Mouse (Mus musculus): ENCODE measurements at regions not wholly inside any gene's neighbourhood (a gene's known extent, or its start where the extent isn't known, plus 50 kb on each side); places are given as distances from the start of the nearest gene placed in this dataset.
"Not testable (repeated sequence)": the region's sequence is repeated elsewhere in the genome, so short reads cannot be mapped to it uniquely, and the experiment has no call there.

GRCm38 (mm10) chr8:96047686-96048085, 159.3 kb upstream of the Got2 start:
- 34% methylated on average over 3 of the region's 3 CpGs for WGBS
- ATAC-seq (ENCODE audit: low FRiP score), result no peak
- no peak overlapping the region for H3K4me3 ChIP-seq (replicated peaks)

DNA sequence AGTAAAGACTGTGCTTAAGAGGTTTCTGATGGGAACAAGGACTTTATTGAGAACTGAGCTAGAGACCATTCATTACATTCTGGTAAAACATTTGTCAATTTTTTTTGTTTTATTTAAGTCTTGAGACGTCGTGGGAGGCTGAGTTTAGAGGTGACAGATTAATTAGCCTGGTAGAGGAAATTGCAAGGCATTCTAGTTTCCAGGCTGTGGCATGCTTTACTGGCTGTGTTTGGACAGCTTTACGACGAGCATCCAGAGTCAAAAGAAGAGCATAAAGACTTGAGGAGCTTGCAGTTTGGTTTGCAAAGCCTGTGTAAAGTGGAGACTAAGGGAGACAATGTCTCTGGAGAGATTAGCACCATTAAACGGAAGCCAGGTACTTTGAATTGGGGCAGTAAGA, 154.0 kb upstream of the Got2 start:
- ATAC-seq (ENCODE audit: low FRiP score), result no peak
- Histone ChIP-seq H3K27ac (replicated peaks) (no peak overlapping the region), H3K27me3 (replicated peaks) (no peaks in the 10 kb centered on the region), H3K4me3 (replicated peaks) (no peak overlapping the region), H3K4me2 (no peak overlapping the region), H3K4me1 (no peaks in the 10 kb centered on the region), H3K9ac (replicated peaks) (no peak overlapping the region), H3K9me3 (replicated peaks) (no peaks in the 10 kb centered on the region), H3K36me3 (no peaks in the 10 kb centered on the region)
- WGBS, result 11% methylated on average over 5 of the region's 5 CpGs

More at GRCm38 (mm10) chr8:96047686-96048085, 159.3 kb upstream of the Got2 start:
- Histone ChIP-seq H3K9me3 (replicated peaks) (no peaks in the 10 kb centered on the region), H3K4me2 (no peak overlapping the region), H3K27me3 (replicated peaks) (no peaks in the 10 kb centered on the region), H3K36me3 (no peaks in the 10 kb centered on the region), H3K27ac (replicated peaks) (no peak overlapping the region), H3K9ac (replicated peaks) (no peak overlapping the region), H3K4me1 (no peaks in the 10 kb centered on the region)

DNA sequence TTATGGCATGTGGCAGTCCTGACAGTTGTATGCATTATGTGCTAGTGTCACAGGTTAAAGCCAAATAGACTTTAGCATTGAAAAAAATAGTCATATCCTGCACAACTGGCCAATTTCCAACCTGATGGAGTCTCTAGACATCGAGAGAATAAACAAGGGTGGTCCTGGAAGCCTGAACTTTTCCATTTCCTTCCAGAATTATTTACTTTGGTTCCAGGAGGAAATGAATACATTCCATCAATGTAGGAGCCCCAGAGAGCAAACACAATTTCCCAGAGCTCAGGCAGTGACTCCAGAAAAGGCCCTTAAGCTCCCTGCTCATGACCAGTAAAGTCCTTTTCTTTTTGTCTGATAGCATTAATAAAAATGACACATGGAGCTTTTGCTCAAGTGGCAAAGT, 151.9 kb upstream of the Got2 start:
- WGBS, result 61% methylated on average over 1 of the region's 1 CpGs
- Histone ChIP-seq H3K4me3 (replicated peaks) (no peak overlapping the region), H3K36me3 (no peaks in the 10 kb centered on the region), H3K4me1 (no peaks in the 10 kb centered on the region), H3K4me2 (no peak overlapping the region), H3K9me3 (replicated peaks) (no peaks in the 10 kb centered on the region), H3K27me3 (replicated peaks) (no peaks in the 10 kb centered on the region), H3K27ac (replicated peaks) (no peak overlapping the region), H3K9ac (replicated peaks) (no peak overlapping the region)
- no peak for ATAC-seq (ENCODE audit: low FRiP score)

DNA sequence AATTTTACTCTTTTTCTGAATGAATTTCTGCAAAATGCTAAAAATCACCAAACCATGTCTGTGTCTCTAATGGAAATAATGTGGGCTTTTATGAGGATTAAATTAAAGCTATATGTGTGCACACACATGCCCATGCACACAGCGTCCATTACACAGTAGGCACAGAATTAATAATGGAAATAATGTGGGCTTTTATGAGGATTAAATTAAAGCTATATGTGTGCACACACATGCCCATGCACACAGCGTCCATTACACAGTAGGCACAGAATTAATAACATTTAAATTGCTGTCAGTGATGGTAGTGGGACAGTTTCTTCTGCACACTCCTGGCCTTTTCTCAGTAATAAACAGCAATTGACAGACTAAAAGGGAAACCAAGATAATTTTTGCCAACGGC, 130.4 kb upstream of the Got2 start:
- not testable (repeated sequence) for H3K9ac ChIP-seq (replicated peaks); H3K27me3 ChIP-seq (replicated peaks); ATAC-seq (ENCODE audit: low FRiP score); H3K36me3 ChIP-seq; H3K4me2 ChIP-seq; H3K4me3 ChIP-seq (replicated peaks); H3K4me1 ChIP-seq; H3K27ac ChIP-seq (replicated peaks); H3K9me3 ChIP-seq (replicated peaks)
- 50% methylated on average over 3 of the region's 3 CpGs for WGBS

DNA sequence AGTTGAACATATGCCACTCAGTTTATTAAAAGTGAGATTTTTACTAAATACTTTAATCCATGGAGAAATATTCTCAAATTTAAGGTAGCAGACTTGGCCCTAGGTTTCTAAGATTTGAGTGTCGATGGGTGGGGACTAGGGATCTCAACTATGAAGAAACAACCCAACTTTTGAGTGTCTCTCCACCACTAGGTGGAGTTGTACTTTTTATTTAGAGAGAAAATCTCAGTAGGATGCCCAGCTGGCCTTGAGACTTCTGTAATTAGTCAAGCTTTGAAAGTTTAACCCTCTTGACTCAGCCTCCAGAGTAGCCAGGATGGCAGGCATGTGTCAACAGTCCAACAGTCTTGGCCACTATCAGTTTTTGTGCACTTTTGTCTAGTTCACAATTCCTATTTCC, 123.7 kb upstream of the Got2 start:
- ATAC-seq (ENCODE audit: low FRiP score), result no peak
- H3K9ac ChIP-seq (replicated peaks), result no peak overlapping the region
- no peaks in the 10 kb centered on the region for H3K4me1 ChIP-seq
- no peaks in the 10 kb centered on the region for H3K9me3 ChIP-seq (replicated peaks)
- no peak overlapping the region for H3K27ac ChIP-seq (replicated peaks)
- no peaks in the 10 kb centered on the region for H3K27me3 ChIP-seq (replicated peaks)
- no peaks in the 10 kb centered on the region for H3K36me3 ChIP-seq
- H3K4me3 ChIP-seq (replicated peaks), result no peak overlapping the region
- WGBS, result 86% methylated on average over 1 of the region's 1 CpGs
- no peak overlapping the region for H3K4me2 ChIP-seq

GRCm38 (mm10) chr8:95991826-95992463, 103.6 kb upstream of the Got2 start:
- H3K27ac ChIP-seq (replicated peaks), result no peak overlapping the region
- H3K4me1 ChIP-seq, result peaks cover 3% of the 10 kb centered on the region; the same call in 1 of the 2 replicates
- H3K27me3 ChIP-seq (replicated peaks), result no peaks in the 10 kb centered on the region
- H3K36me3 ChIP-seq, result no peaks in the 10 kb centered on the region
- H3K4me2 ChIP-seq, result no peak overlapping the region
- H3K4me3 ChIP-seq (replicated peaks), result no peak overlapping the region
- no peak for ATAC-seq (ENCODE audit: low FRiP score)
- 54% methylated on average over 8 of the region's 8 CpGs for WGBS
- H3K9ac ChIP-seq (replicated peaks), result no peak overlapping the region
- no peaks in the 10 kb centered on the region for H3K9me3 ChIP-seq (replicated peaks)

DNA sequence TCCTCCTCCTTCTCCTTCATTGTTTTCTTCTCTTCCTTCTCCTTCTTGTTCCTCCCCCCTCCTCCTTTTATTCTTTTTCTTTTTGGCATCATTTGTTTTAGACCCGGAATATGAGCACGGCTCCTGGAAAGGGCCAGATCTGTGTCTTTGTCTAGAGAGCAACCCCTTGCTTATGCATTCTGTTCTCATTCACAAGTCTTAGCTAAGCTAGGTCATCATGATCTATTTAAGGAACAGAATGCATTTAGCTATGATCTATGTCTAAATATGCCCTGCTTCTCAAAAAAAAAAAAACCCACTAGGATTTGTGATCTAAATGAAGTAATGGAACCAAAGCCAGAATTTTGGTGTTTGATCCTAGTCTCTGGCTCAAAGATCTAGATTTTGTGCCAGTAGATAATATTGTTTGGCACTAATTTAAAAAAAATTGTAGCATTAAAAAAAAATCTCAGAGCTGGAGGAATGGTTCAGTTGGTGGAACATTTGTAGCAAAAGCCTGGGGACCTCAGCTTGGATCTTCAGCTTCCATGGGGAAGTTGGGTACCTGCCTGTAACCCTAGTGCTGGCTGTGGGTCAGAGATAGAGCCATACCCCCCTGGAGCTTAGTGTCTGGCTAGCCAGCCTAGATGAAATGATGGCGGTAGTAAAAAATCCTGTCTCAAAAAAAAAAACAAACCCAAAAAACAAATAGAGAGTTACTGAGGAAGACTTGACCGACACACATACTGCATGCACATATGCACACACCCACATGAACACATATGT, 100.5 kb upstream of the Got2 start:
- Histone ChIP-seq H3K36me3 (no peaks in the 10 kb centered on the region), H3K27me3 (replicated peaks) (no peaks in the 10 kb centered on the region), H3K4me1 (peaks cover 6% of the 10 kb centered on the region; the same call in 1 of the 2 replicates), H3K27ac (replicated peaks) (no peak overlapping the region), H3K4me3 (replicated peaks) (no peak overlapping the region), H3K9me3 (replicated peaks) (no peaks in the 10 kb centered on the region), H3K9ac (replicated peaks) (no peak overlapping the region), H3K4me2 (no peak overlapping the region)
- 84% methylated on average over 4 of the region's 4 CpGs for WGBS
- no peak for ATAC-seq (ENCODE audit: low FRiP score)

GRCm38 (mm10) chr8:95987011-95987440, 98.7 kb upstream of the Got2 start:
- Histone ChIP-seq H3K27ac (replicated peaks) (no peak overlapping the region), H3K4me2 (peak overlapping the region; percentile 54), H3K36me3 (no peaks in the 10 kb centered on the region), H3K27me3 (replicated peaks) (no peaks in the 10 kb centered on the region), H3K4me3 (replicated peaks) (peak overlapping the region; percentile 23), H3K4me1 (peaks cover 6% of the 10 kb centered on the region; the same call in 1 of the 2 replicates), H3K9ac (replicated peaks) (no peak overlapping the region), H3K9me3 (replicated peaks) (no peaks in the 10 kb centered on the region)
- WGBS, result 16% methylated on average over 10 of the region's 10 CpGs
- ATAC-seq (ENCODE audit: low FRiP score), result no peak

DNA sequence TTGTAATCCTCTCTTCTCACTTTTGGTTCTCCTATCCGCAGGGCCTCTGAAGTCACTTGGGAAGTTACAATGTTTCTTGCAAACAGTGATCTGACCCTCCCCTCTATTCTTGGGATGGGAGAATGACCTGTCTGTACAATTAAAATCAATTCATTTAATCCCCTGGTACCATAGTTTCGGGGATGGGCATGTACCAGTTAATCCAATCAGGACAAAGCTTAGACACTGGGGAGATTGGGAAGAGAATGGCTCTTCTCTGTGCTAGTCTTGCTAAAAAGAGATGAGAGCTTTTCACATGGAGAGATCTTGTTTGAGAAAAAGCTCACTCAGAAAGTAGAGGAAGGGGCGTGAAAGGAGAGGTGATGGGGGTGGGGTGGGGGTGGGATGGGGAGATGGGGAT, 98.1 kb upstream of the Got2 start:
- Histone ChIP-seq H3K4me3 (replicated peaks) (no peak overlapping the region), H3K36me3 (no peaks in the 10 kb centered on the region), H3K4me1 (peaks cover 6% of the 10 kb centered on the region; the same call in 1 of the 2 replicates), H3K9me3 (replicated peaks) (no peaks in the 10 kb centered on the region), H3K27ac (replicated peaks) (no peak overlapping the region), H3K9ac (replicated peaks) (no peak overlapping the region), H3K4me2 (peak overlapping the region; percentile 54; the same call in 1 of the 2 replicates), H3K27me3 (replicated peaks) (no peaks in the 10 kb centered on the region)
- no peak for ATAC-seq (ENCODE audit: low FRiP score)
- 69% methylated on average over 3 of the region's 3 CpGs for WGBS

GRCm38 (mm10) chr8:95983690-95984089, 95.3 kb upstream of the Got2 start:
- ATAC-seq (ENCODE audit: low FRiP score), result no peak
- WGBS, result 69% methylated on average over 2 of the region's 2 CpGs

DNA sequence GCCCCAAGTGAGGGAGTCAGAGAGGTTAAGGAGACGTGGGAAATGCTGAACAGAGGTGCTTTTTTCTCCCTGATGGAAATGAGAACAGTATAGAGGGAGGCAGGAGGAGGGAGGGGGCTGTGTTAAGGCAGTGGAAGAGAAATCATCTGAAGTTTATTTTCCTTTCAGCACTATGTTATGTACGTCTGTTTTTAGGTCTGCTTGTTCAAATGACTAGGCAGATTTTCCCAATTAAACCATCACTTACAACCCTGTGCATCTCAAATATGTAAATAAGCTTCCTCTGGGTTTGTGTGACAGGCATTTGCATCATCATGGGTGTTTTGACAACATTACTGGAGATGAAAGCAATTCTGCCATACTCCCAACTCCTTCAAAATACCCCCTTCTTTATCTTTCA, 92.1 kb upstream of the Got2 start:
- H3K27me3 ChIP-seq (replicated peaks), result no peaks in the 10 kb centered on the region
- H3K9me3 ChIP-seq (replicated peaks), result no peaks in the 10 kb centered on the region
- no peak overlapping the region for H3K4me3 ChIP-seq (replicated peaks)
- 26% methylated on average over 2 of the region's 2 CpGs for WGBS
- H3K4me1 ChIP-seq, result no peaks in the 10 kb centered on the region
- H3K4me2 ChIP-seq, result no peak overlapping the region
- ATAC-seq (ENCODE audit: low FRiP score), result no peak
- H3K27ac ChIP-seq (replicated peaks), result no peak overlapping the region
- H3K36me3 ChIP-seq, result no peaks in the 10 kb centered on the region
- H3K9ac ChIP-seq (replicated peaks), result no peak overlapping the region

More at GRCm38 (mm10) chr8:95983690-95984089, 95.3 kb upstream of the Got2 start:
- Histone ChIP-seq H3K9me3 (replicated peaks) (no peaks in the 10 kb centered on the region), H3K4me3 (replicated peaks) (no peak overlapping the region), H3K36me3 (no peaks in the 10 kb centered on the region), H3K9ac (replicated peaks) (no peak overlapping the region), H3K4me2 (no peak overlapping the region), H3K4me1 (peaks cover 6% of the 10 kb centered on the region; the same call in 1 of the 2 replicates), H3K27ac (replicated peaks) (no peak overlapping the region), H3K27me3 (replicated peaks) (no peaks in the 10 kb centered on the region)

- no peak overlapping the region for H3K4me2 ChIP-seq
- ATAC-seq (ENCODE audit: low FRiP score), result no peak
- 64% methylated on average over 6 of the region's 6 CpGs for WGBS
- no peak overlapping the region for H3K4me3 ChIP-seq (replicated peaks)
- no peaks in the 10 kb centered on the region for H3K36me3 ChIP-seq
- no peaks in the 10 kb centered on the region for H3K4me1 ChIP-seq
- H3K9ac ChIP-seq (replicated peaks), result no peak overlapping the region
- no peak overlapping the region for H3K27ac ChIP-seq (replicated peaks)
- no peaks in the 10 kb centered on the region for H3K27me3 ChIP-seq (replicated peaks)
- H3K9me3 ChIP-seq (replicated peaks), result no peaks in the 10 kb centered on the region
Observed at GRCm38 (mm10) chr8:95979223-95979622, 90.9 kb upstream of the Got2 start.

Measured in neural tube, embryonic 15.5 days (tissue).